Mouse (Mus musculus) 3134 (cell line): Measurements from ENCODE around the gene Dnajc28.

Experiments
- DNase-seq: peaks from one replicate; pipeline ENCODE4 v3.0.0-alpha.2; 2011; ENCODE audit warnings: low spot score; ENCODE audit not compliant: insufficient read length; ENCODE audit errors: extremely low read depth

Dnajc28 gene

GRCm38 (mm10) chr16:91595076-91595475 lies 23.8 kb downstream of the Dnajc28 start:
- DNase-seq: no peak

GRCm38 (mm10) chr16:91593262-91593661 lies 25.6 kb downstream of the Dnajc28 start:
- DNase-seq: no peak

DNA sequence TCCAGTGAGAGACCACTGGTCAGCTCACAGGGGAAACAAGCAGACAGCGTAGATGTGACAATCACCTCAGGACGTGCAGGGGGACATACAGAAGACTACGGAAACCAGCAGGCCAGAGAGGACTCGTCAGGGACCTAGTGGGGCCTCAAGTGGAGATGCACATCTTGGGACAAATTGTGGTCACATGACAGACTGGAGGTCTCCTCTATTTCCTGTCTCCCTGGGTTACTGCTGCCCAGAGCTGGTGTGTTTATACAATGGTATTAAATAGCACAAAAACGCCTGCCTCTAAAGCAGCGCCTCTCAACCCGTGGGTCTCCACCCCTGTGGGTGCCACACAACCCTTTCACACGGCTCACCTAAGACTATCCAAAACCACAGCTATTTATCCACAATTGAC lies 26.7 kb downstream of the Dnajc28 start:
- DNase-seq: no peak

GRCm38 (mm10) chr16:91588703-91589102 lies 30.1 kb downstream of the Dnajc28 start:
- DNase-seq: no peak

GRCm38 (mm10) chr16:91587730-91588453 lies 30.9 kb downstream of the Dnajc28 start:
- DNase-seq: peak; percentile 50

- DNase-seq: no peak
These were observed 32.6 kb downstream of the Dnajc28 start for GRCm38 (mm10) chr16:91586244-91586643.

- DNase-seq: no peak
These were observed 33.2 kb downstream of the Dnajc28 start for GRCm38 (mm10) chr16:91585617-91586016.

GRCm38 (mm10) chr16:91582307-91582706 lies 36.5 kb downstream of the Dnajc28 start:
- no peak for DNase-seq

- DNase-seq: no peak
These were observed 39.7 kb downstream of the Dnajc28 start for GRCm38 (mm10) chr16:91578980-91579720.

- no peak for DNase-seq
These were observed 43.7 kb downstream of the Dnajc28 start for GRCm38 (mm10) chr16:91575151-91575550.

GRCm38 (mm10) chr16:91571105-91571504 lies 47.7 kb downstream of the Dnajc28 start:
- DNase-seq: no peak

- no peak for DNase-seq
These were observed 49.9 kb downstream of the Dnajc28 start for GRCm38 (mm10) chr16:91568960-91569359.

GRCm38 (mm10) chr16:91566002-91566401 lies 52.8 kb downstream of the Dnajc28 start:
- no peak for DNase-seq

- DNase-seq: no peak
These were observed 53.4 kb downstream of the Dnajc28 start for GRCm38 (mm10) chr16:91565292-91565951.

DNA sequence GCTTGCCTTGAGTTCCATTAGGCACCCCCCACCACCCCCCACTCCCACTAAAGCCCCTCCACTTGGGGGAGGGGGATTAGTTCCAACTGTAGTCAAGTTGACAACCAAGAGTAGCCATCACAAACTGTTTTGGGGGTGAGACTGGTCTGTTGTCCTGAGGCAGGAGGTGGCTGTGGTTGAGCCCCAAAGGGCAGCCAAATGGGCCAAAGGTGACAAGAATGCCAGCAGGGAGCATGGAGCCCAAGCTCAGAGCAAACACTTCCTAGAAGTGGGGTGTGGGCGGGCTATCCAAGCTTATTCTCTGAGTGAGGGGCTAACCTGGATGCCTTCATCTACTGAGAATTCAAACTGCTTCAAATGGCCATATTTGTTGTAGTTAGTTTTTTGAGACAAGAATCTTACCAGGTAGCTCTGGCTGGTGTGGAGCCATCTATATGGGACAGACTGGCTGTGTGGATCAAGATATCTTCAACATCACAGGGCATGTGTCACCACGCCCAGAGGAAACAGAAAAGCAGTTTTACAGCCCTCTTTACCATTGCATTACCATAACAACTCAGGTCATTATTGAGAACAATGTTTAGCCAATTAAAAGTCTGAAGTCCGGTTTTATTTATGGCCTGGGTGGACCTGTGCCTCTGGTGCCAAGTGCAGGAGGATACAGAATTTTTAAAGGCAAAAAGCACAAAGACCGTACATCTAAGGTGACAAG lies 54.1 kb downstream of the Dnajc28 start:
- no peak for DNase-seq
